Mouse (Mus musculus): ENCODE measurements around the gene Slc30a5. TPM values are rescaled to one million over a fixed set of nuclear protein-coding genes. Genes with fewer than 3 reads are reported as not detected.

Gene Slc30a5
- polyA plus RNA-seq, 1 experiment from 2014 or later: 27.0 TPM

DNA sequence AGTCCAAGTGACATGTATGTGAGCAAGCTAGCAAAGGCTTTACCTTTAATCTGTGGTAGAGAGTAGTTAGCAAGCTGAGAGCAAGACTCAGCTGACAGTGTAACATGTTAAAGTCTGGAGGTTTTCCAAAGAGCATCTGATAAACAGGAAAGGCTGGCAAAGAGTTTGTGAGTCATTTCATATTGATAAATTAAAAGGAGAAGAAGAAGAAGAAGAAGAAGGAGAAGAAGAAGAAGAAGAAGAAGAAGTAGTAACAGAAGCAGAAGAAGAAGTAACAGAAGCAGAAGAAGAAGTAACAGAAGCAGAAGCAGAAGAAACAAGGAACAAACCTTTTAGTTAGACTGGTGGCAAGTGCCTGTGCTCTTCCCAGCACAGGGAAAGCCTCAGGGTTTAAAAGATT is 1.6 kb upstream of the Slc30a5 start:
- no peak overlapping the region for H3K9ac ChIP-seq
- peaks cover 23% of the 10 kb centered on the region for H3K4me1 ChIP-seq (replicated peaks)
- H3K27me3 ChIP-seq: no peaks in the 10 kb centered on the region
- no peak overlapping the region for H3K4me3 ChIP-seq (replicated peaks)
- DNase-seq: no peak
- no peak overlapping the region for H3K4me2 ChIP-seq
- no peaks in the 10 kb centered on the region for H3K9me3 ChIP-seq (replicated peaks)
- H3K36me3 ChIP-seq: no peaks in the 10 kb centered on the region
- no peak for ATAC-seq (ENCODE audit: low read depth)
- H3K27ac ChIP-seq: no peak overlapping the region

DNA sequence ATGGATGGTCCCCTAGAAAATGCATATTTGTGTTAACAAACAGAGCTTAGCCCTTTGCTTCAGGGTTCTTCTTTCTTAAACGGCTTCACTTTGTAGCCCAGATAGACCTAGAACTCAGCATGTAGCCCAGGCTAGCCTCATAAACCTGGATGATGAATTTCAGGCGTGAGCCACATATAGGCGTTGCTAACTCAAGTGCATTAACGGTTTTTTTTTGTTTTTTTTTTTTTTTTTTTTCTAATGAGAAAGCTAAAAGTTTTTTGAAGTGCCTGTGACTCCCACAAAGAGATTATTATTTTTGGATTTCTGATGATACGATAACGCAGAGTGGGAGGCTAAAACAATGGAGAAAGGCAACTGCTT is 394 bp upstream of the Slc30a5 start:
- ATAC-seq (ENCODE audit: low read depth): no peak
- no peaks in the 10 kb centered on the region for H3K27me3 ChIP-seq
- 0 out of 2 replicates have a peak overlapping the region, but pooled peaks have one; percentile 4 for H3K9ac ChIP-seq
- H3K27ac ChIP-seq: no peak overlapping the region
- H3K9me3 ChIP-seq (replicated peaks): no peaks in the 10 kb centered on the region
- H3K36me3 ChIP-seq: no peaks in the 10 kb centered on the region
- WGBS (ENCODE audit: insufficient replicate concordance): 51% methylated on average over 6 of the region's 6 CpGs
- peak overlapping the region; percentile 44 for H3K4me2 ChIP-seq
- no peak for DNase-seq
- H3K4me1 ChIP-seq (replicated peaks): peaks cover 29% of the 10 kb centered on the region
- peak overlapping the region; percentile 92 for H3K4me3 ChIP-seq (replicated peaks)

DNA sequence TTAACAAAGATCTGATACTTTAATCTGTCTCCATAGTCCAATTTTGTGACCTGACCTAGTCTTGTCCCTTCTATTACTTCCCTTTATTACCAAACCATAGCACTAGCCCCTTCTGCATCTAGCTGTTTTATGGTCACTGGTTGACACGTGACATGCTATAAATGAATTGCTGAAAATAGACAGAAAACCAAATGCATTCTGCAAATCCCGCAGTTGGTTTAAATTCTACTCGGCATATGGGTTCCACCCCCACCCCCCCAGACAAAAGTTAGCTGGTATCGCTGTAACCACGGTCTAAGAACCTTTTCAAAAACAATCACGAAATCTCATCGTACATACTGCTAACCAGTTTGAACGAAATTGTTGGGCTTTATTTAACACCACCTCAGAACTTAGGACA is 1.0 kb downstream of the Slc30a5 start:
- Histone ChIP-seq H3K9ac (peak overlapping the region; percentile 98), H3K36me3 (peaks cover 10% of the 10 kb centered on the region), H3K4me3 (replicated peaks) (peak overlapping the region; percentile 92), H3K4me1 (replicated peaks) (peaks cover 29% of the 10 kb centered on the region), H3K9me3 (replicated peaks) (no peaks in the 10 kb centered on the region), H3K4me2 (peak overlapping the region; percentile 72), H3K27me3 (no peaks in the 10 kb centered on the region), H3K27ac (peak overlapping the region; percentile 96)
- DNase-seq: no peak
- ATAC-seq (ENCODE audit: low read depth): no peak
- WGBS (ENCODE audit: insufficient replicate concordance): 2% methylated on average over 8 of the region's 8 CpGs

DNA sequence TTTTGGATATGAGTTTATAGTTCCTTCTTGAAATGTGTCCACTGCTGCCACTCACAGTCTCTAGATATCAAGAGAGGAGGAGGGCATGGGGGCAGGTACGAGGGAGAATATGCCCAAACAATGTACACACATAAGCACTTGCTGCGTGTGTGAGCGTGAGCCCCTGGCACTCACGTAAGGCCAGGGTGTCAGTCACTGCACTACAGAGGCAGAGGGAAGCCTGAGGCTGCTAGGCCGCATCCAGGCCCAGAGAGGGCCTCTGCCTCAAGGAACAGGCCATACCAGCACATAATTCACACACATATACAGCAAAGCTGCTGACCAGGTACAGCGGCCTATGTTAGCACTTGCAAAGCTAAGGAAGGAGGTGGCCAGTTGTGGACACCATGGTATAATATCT is 2.1 kb downstream of the Slc30a5 start:
- no peak for ATAC-seq (ENCODE audit: low read depth)
- H3K4me2 ChIP-seq: peak overlapping the region; percentile 72
- H3K36me3 ChIP-seq: peaks cover 17% of the 10 kb centered on the region
- no peaks in the 10 kb centered on the region for H3K9me3 ChIP-seq (replicated peaks)
- 79% methylated on average over 6 of the region's 6 CpGs for WGBS (ENCODE audit: insufficient replicate concordance)
- no peak for DNase-seq
- H3K4me3 ChIP-seq (replicated peaks): peak overlapping the region; percentile 92
- peak overlapping the region; percentile 51; the same call in 1 of the 2 replicates for H3K27ac ChIP-seq
- H3K27me3 ChIP-seq: no peaks in the 10 kb centered on the region
- H3K4me1 ChIP-seq (replicated peaks): peaks cover 29% of the 10 kb centered on the region
- peak overlapping the region; percentile 98 for H3K9ac ChIP-seq

DNA sequence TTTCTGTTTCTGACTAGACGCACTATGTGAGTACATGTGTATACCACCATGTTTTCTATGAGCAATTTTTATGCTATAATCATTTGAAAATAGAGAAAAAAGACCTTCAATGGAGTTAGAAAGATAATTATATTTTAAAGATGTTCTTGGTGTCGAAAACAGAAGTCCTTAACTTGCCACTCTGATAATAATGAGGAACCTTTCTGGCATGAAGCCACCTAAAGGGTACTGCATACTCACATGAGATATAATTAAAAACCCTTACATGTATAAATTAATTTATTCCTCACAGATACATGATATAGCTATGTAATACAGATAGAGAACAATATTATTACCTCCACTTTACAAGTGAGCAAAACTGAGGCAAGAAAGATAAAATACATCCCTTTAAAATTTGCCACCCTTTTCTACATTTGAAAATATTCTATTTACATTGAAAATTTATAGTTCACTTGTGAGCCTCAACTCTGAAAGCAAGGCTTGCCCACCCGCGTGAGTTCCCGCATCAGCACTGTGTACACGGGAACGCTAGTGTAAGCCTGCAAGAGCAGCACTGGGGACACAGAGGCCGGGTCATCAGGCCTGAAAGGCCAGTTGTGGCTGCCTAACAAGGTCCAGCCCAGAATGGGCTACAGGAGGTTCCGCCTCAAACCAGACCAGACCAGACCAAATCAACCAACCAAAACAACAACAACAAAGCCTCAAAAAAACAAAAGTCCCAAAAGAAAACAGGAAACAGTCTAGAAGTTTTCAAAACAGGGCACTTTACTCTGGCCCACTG is 7.4 kb downstream of the Slc30a5 start:
- no peak overlapping the region for H3K27ac ChIP-seq
- H3K36me3 ChIP-seq: peaks cover 63% of the 10 kb centered on the region
- H3K4me2 ChIP-seq: no peak overlapping the region
- H3K4me3 ChIP-seq (replicated peaks): no peak overlapping the region
- no peaks in the 10 kb centered on the region for H3K9me3 ChIP-seq (replicated peaks)
- H3K27me3 ChIP-seq: no peaks in the 10 kb centered on the region
- DNase-seq (no peak), ATAC-seq (ENCODE audit: low read depth) (no peak)
- H3K4me1 ChIP-seq (replicated peaks): peaks cover 14% of the 10 kb centered on the region
- no peak overlapping the region for H3K9ac ChIP-seq
- 83% methylated on average over 9 of the region's 9 CpGs for WGBS (ENCODE audit: insufficient replicate concordance)

DNA sequence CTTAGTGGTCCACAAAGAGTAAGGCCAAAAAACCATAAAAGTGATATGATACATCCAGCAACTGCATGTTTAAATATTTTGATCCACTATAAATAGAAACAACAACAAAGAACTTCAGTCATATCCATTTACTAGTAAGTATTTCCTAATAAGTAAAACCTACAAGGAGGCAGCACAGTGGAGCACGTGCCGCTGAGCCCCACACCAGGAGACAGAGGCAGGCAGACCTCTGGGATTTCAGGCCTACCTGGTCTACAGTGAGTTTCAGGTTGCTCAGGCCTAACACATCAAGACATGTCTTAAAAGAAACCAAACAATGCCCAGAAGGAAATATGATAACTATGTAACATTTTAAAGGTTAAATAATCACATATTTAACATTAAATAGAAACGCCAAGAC is 8.3 kb downstream of the Slc30a5 start:
- ATAC-seq (ENCODE audit: low read depth): no peak
- H3K36me3 ChIP-seq: peaks cover 70% of the 10 kb centered on the region

DNA sequence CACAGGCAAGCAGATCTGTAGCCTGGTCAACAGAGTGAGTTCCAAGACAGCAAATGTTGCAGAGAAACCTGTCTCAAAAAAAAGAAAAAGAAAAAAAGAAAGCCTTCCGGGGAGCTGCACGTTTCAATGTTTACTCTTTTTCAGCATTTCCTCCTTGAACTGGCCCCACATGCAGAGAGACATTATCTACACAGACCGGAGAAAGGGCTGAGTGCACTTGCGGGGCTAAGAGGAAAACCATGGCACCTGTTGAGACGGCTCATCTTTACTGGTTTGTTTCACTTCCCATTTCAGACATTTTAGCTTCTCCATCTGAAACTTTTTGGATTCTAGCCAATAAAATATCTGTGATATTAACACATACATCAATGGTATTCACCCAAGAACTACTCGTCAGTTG is 8.9 kb downstream of the Slc30a5 start:
- Histone ChIP-seq H3K9ac (no peak overlapping the region), H3K9me3 (replicated peaks) (no peaks in the 10 kb centered on the region), H3K36me3 (peaks cover 76% of the 10 kb centered on the region)

More for the DNA sequence above, 8.3 kb downstream of the Slc30a5 start:
- H3K9ac ChIP-seq: no peak overlapping the region
- DNase-seq: no peak
- no peak overlapping the region for H3K4me3 ChIP-seq (replicated peaks)
- peaks cover 9% of the 10 kb centered on the region for H3K4me1 ChIP-seq (replicated peaks)
- H3K4me2 ChIP-seq: no peak overlapping the region
- no peaks in the 10 kb centered on the region for H3K27me3 ChIP-seq
- H3K9me3 ChIP-seq (replicated peaks): no peaks in the 10 kb centered on the region
- H3K27ac ChIP-seq: no peak overlapping the region
- 86% methylated on average over 3 of the region's 3 CpGs for WGBS (ENCODE audit: insufficient replicate concordance)

DNA sequence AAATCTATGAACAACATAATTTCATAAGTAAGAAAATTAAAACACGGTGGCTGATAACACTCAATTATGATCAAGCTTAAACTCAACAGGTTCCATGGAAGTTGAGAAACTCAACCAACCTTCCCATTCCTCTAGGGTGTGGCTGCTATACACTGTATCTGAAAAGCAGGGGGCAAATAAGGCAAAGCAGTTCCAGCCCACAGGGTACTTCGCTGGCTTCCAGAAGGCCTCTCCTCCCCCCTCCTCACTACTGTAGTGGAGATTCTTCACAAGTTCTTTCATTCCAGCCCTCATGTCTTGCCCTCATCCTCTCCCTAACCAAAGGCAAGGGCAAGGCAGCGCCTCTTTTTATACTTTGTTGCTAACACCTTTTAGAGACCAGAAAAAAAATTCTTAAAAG is 9.4 kb downstream of the Slc30a5 start:
- Histone ChIP-seq H3K36me3 (peaks cover 79% of the 10 kb centered on the region), H3K27ac (no peak overlapping the region), H3K4me2 (no peak overlapping the region), H3K9ac (no peak overlapping the region), H3K4me3 (replicated peaks) (no peak overlapping the region), H3K4me1 (replicated peaks) (peaks cover 3% of the 10 kb centered on the region; the same call in 1 of the 2 replicates), H3K9me3 (replicated peaks) (no peaks in the 10 kb centered on the region), H3K27me3 (no peaks in the 10 kb centered on the region)
- WGBS (ENCODE audit: insufficient replicate concordance): 89% methylated on average over 3 of the region's 3 CpGs
- DNase-seq (no peak), ATAC-seq (ENCODE audit: low read depth) (no peak)

More for the DNA sequence above, 8.9 kb downstream of the Slc30a5 start:
- Histone ChIP-seq H3K27me3 (no peaks in the 10 kb centered on the region), H3K4me2 (no peak overlapping the region), H3K4me1 (replicated peaks) (peaks cover 6% of the 10 kb centered on the region), H3K4me3 (replicated peaks) (no peak overlapping the region), H3K27ac (no peak overlapping the region)
- 62% methylated on average over 6 of the region's 6 CpGs for WGBS (ENCODE audit: insufficient replicate concordance)
- ATAC-seq (ENCODE audit: low read depth) (no peak), DNase-seq (no peak)

DNA sequence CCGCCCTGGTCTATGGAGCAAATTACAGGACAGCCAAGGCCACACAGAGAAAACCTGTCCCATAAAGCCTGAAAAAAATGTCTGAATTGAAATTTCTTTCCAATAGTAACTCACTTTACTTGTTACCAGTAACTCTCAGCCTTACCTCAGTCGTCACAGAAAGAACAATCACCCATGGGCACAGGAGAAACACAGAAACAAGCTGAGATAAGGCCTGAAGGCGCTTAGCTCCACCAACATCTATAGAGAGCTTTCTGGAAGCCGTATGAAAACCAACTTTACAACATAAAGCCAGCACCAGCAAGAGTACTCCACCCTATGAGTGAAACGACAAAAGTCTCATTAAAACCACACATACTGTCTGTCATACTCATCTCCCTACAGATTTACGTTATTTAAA is 18.8 kb downstream of the Slc30a5 start:
- WGBS (ENCODE audit: insufficient replicate concordance): 78% methylated on average over 6 of the region's 6 CpGs

DNA sequence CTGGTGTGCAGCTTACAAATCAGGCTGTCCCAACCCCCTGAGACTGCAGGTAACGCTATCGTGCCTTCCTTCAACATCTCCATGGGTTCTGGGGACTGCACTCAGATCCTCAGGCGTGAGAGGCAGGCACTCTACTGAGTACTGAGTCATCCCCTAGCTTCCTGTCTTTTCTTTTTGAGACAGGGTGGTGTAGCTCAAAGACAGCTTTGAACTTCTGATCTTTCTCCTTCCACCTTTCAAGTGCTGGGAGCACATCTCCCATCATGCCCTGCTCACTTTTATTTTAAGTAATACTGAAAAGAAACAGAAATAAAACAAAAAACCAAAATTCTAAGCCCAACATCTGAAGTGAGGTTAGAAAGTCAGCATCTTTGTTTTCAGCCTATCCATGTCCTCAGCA is 27.5 kb downstream of the Slc30a5 start:
- no peak for DNase-seq
- Histone ChIP-seq H3K27ac (no peak overlapping the region), H3K4me3 (replicated peaks) (no peak overlapping the region), H3K27me3 (no peaks in the 10 kb centered on the region), H3K9me3 (replicated peaks) (no peaks in the 10 kb centered on the region), H3K9ac (no peak overlapping the region), H3K4me1 (replicated peaks) (no peaks in the 10 kb centered on the region), H3K4me2 (no peak overlapping the region), H3K36me3 (peaks cover 81% of the 10 kb centered on the region)
- WGBS (ENCODE audit: insufficient replicate concordance): 87% methylated on average over 3 of the region's 3 CpGs
- no peak for ATAC-seq (ENCODE audit: low read depth)

More for the DNA sequence above, 18.8 kb downstream of the Slc30a5 start:
- no peaks in the 10 kb centered on the region for H3K27me3 ChIP-seq
- H3K4me1 ChIP-seq (replicated peaks): peaks cover 2% of the 10 kb centered on the region; the same call in 1 of the 2 replicates
- no peak overlapping the region for H3K4me3 ChIP-seq (replicated peaks)
- no peak overlapping the region for H3K9ac ChIP-seq
- H3K9me3 ChIP-seq (replicated peaks): no peaks in the 10 kb centered on the region
- no peak for ATAC-seq (ENCODE audit: low read depth)
- no peak for DNase-seq
- peaks cover 81% of the 10 kb centered on the region for H3K36me3 ChIP-seq
- H3K27ac ChIP-seq: no peak overlapping the region
- H3K4me2 ChIP-seq: no peak overlapping the region

DNA sequence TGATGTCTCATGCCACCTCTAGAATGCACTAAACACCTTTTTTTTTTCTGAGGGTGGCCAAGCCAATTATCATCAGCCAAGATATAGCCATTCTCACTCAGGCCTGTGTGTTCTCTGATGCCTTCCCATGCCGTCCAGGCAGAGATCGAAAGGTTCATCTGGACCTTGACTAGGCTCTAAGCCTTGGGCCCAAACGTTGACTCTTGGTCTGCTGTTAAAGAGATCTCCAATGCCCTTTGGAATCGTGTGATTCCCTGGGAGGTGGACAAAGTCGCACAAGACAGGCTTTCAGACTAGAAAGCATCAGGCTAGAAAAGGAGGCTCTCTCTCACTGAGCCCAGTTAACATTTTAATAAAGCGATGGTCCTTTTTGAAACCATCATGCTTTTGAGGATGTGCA is 36.1 kb downstream of the Slc30a5 start:
- H3K4me3 ChIP-seq (replicated peaks): no peak overlapping the region
- no peaks in the 10 kb centered on the region for H3K4me1 ChIP-seq (replicated peaks)
- peaks cover 18% of the 10 kb centered on the region for H3K36me3 ChIP-seq
- WGBS (ENCODE audit: insufficient replicate concordance): 78% methylated on average over 6 of the region's 6 CpGs
- no peaks in the 10 kb centered on the region for H3K9me3 ChIP-seq (replicated peaks)
- ATAC-seq (ENCODE audit: low read depth) (no peak), DNase-seq (no peak)
- H3K27ac ChIP-seq: no peak overlapping the region
- H3K27me3 ChIP-seq: no peaks in the 10 kb centered on the region
- H3K9ac ChIP-seq: no peak overlapping the region
- H3K4me2 ChIP-seq: no peak overlapping the region

DNA sequence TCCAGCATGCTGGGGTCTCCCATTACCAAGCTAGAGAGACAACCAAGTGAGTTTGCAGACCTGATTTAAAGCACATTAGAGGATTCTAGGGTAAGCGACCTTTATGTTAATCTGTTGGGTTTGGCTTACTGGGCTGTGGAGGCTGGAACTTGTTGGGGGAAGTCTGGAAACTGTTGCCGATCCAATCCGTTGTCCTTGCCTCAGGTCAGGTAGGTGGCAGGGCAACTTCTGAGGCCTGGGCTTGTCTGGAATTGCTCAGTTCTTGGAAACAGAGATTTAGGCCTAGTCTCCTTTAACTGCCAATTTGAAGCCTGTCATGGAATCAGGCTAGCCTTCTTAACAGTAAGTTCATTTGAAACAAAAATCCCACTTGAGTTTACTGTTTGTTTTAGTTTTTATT is 44.1 kb downstream of the Slc30a5 start:
- no peak for ATAC-seq (ENCODE audit: low read depth)
- Histone ChIP-seq H3K27me3 (no peaks in the 10 kb centered on the region), H3K4me2 (no peak overlapping the region), H3K9me3 (replicated peaks) (no peaks in the 10 kb centered on the region), H3K4me1 (replicated peaks) (peaks cover 26% of the 10 kb centered on the region), H3K9ac (no peak overlapping the region), H3K36me3 (peaks cover 14% of the 10 kb centered on the region), H3K27ac (no peak overlapping the region), H3K4me3 (replicated peaks) (no peak overlapping the region)
- no peak for DNase-seq
- 77% methylated on average over 3 of the region's 3 CpGs for WGBS (ENCODE audit: insufficient replicate concordance)
